Mouse (Mus musculus) forebrain, embryonic 15.5 days (tissue): ENCODE data around the gene Insrr. TPM values are rescaled to one million over a fixed set of nuclear protein-coding genes. Genes with fewer than 3 reads are reported as not detected.

Experiments used
- ATAC-seq: fragments of 200-750 bp; cut with Nextera tagmentation; replicated peaks from 2 replicates; pipeline ENCODE4 v1.8.0; 2017; ENCODE audit warnings: mild to moderate bottlenecking, moderate TSS enrichment, moderate library complexity
- H3K27ac ChIP-seq: fragments of 300-500 bp; sonication (generic); replicated peaks from 2 replicates; pipeline ENCODE4 v1.5.1; 2015; ENCODE audit warnings: mild to moderate bottlenecking, inconsistent platforms
- H3K27me3 ChIP-seq: fragments of 300-500 bp; sonication (generic); 2 replicates; pipeline ENCODE4 v1.6.1; 2015; ENCODE audit warnings: inconsistent platforms
- H3K36me3 ChIP-seq: fragments of 300-500 bp; sonication (generic); 2 replicates; pipeline ENCODE4 v1.6.1; 2015; ENCODE audit warnings: mild to moderate bottlenecking, inconsistent platforms
- H3K4me1 ChIP-seq: fragments of 300-500 bp; sonication (generic); 2 replicates; pipeline ENCODE4 v1.6.1; 2015; ENCODE audit warnings: inconsistent platforms
- H3K4me2 ChIP-seq: fragments of 300-500 bp; sonication (generic); replicated peaks from 2 replicates; pipeline ENCODE4 v1.6.1; 2015; ENCODE audit warnings: mild to moderate bottlenecking, inconsistent platforms
- H3K4me3 ChIP-seq: fragments of 300-500 bp; sonication (generic); 2 replicates; pipeline ENCODE4 v1.5.1; 2015; ENCODE audit warnings: mild to moderate bottlenecking, inconsistent platforms
- H3K9ac ChIP-seq: fragments of 300-500 bp; sonication (generic); replicated peaks from 2 replicates; pipeline ENCODE4 v1.6.1; 2015; ENCODE audit warnings: mild to moderate bottlenecking, inconsistent platforms
- H3K9me3 ChIP-seq: fragments of 300-500 bp; sonication (generic); 2 replicates; pipeline ENCODE4 v1.6.1; 2016; ENCODE audit warnings: inconsistent platforms
- WGBS: fragments of 180-500 bp; shearing (Covaris S2); methylation state at CpG from one replicate; pipeline ENCODE4 v1.1.7; 2015; ENCODE audit warnings: mixed read lengths; 5-methylcytosine and 5-hydroxymethylcytosine counted together
- polyA plus RNA-seq: library from polyadenylated mRNA; unstranded; fragments of >200 nt; fragmentation: Nextera tagmentation; extraction: Ambion mirVana; gene quantifications from 2 replicates; pipeline ENCODE4 v1.2.1, GENCODE M21; 2015

Insrr gene
- polyA plus RNA-seq, 1 experiment from 2014 or later, result 0.41 TPM

- 37% methylated on average over 10 of the region's 10 CpGs for WGBS
These were observed 32.2 kb upstream of the Insrr start for GRCm38 (mm10) chr3:87764506-87764905.

GRCm38 (mm10) chr3:87765091-87765490 lies 31.7 kb upstream of the Insrr start:
- WGBS, result 14% methylated on average over 10 of the region's 10 CpGs
- H3K9me3 ChIP-seq, result no peaks in the 10 kb centered on the region
- H3K36me3 ChIP-seq, result no peaks in the 10 kb centered on the region
- peaks cover 12% of the 10 kb centered on the region for H3K27me3 ChIP-seq
- no peak overlapping the region for H3K4me3 ChIP-seq
- no peak overlapping the region for H3K9ac ChIP-seq
- no peak overlapping the region for H3K4me2 ChIP-seq
- ATAC-seq, result no peak
- 0 out of 2 replicates have a peak overlapping the region, but pooled peaks have one; percentile 51 for H3K27ac ChIP-seq
- peaks cover 9% of the 10 kb centered on the region for H3K4me1 ChIP-seq

More at GRCm38 (mm10) chr3:87764506-87764905, 32.2 kb upstream of the Insrr start:
- H3K4me1 ChIP-seq, result peaks cover 9% of the 10 kb centered on the region
- H3K4me3 ChIP-seq, result no peak overlapping the region
- no peaks in the 10 kb centered on the region for H3K9me3 ChIP-seq
- no peak overlapping the region for H3K9ac ChIP-seq
- no peaks in the 10 kb centered on the region for H3K36me3 ChIP-seq
- no peak overlapping the region for H3K4me2 ChIP-seq
- ATAC-seq, result no peak
- peaks cover 8% of the 10 kb centered on the region for H3K27me3 ChIP-seq
- H3K27ac ChIP-seq, result peak overlapping the region; percentile 51; the same call in 1 of the 2 replicates

GRCm38 (mm10) chr3:87765631-87766283 lies 31.0 kb upstream of the Insrr start:
- Histone ChIP-seq H3K4me3 (no peak overlapping the region), H3K9ac (no peak overlapping the region), H3K36me3 (no peaks in the 10 kb centered on the region), H3K4me1 (peaks cover 9% of the 10 kb centered on the region), H3K27ac (no peak overlapping the region), H3K9me3 (no peaks in the 10 kb centered on the region), H3K27me3 (peaks cover 12% of the 10 kb centered on the region), H3K4me2 (no peak overlapping the region)
- ATAC-seq, result no peak
- 82% methylated on average over 5 of the region's 5 CpGs for WGBS

- no peak overlapping the region for H3K9ac ChIP-seq
- WGBS, result 73% methylated on average over 3 of the region's 3 CpGs
- no peak overlapping the region for H3K4me2 ChIP-seq
- no peaks in the 10 kb centered on the region for H3K9me3 ChIP-seq
- no peak overlapping the region for H3K4me3 ChIP-seq
- no peaks in the 10 kb centered on the region for H3K36me3 ChIP-seq
- peaks cover 9% of the 10 kb centered on the region for H3K4me1 ChIP-seq
- peaks cover 12% of the 10 kb centered on the region for H3K27me3 ChIP-seq
- H3K27ac ChIP-seq, result no peak overlapping the region
- no peak for ATAC-seq
These were observed 30.5 kb upstream of the Insrr start for GRCm38 (mm10) chr3:87766284-87766667.

- no peak overlapping the region for H3K9ac ChIP-seq
- H3K27ac ChIP-seq, result no peak overlapping the region
- peaks cover 9% of the 10 kb centered on the region for H3K4me1 ChIP-seq
- H3K9me3 ChIP-seq, result no peaks in the 10 kb centered on the region
- WGBS, result 79% methylated on average over 8 of the region's 8 CpGs
- peaks cover 12% of the 10 kb centered on the region for H3K27me3 ChIP-seq
- peak overlapping the region; percentile 35; the same call in 1 of the 2 replicates for H3K4me3 ChIP-seq
- no peak for ATAC-seq
- no peaks in the 10 kb centered on the region for H3K36me3 ChIP-seq
- no peak overlapping the region for H3K4me2 ChIP-seq
These were observed 29.0 kb upstream of the Insrr start for GRCm38 (mm10) chr3:87767764-87768163.

GRCm38 (mm10) chr3:87768431-87768830 lies 28.3 kb upstream of the Insrr start:
- WGBS, result 53% methylated on average over 6 of the region's 6 CpGs
- Histone ChIP-seq H3K9ac (no peak overlapping the region), H3K9me3 (no peaks in the 10 kb centered on the region), H3K36me3 (no peaks in the 10 kb centered on the region), H3K27ac (no peak overlapping the region), H3K4me1 (peaks cover 8% of the 10 kb centered on the region), H3K4me2 (peak overlapping the region; percentile 44), H3K4me3 (peak overlapping the region; percentile 35), H3K27me3 (peaks cover 12% of the 10 kb centered on the region)
- no peak for ATAC-seq

- no peaks in the 10 kb centered on the region for H3K36me3 ChIP-seq
- ATAC-seq, result 0 out of 2 replicates have a peak, but pooled peaks have one; percentile 26
- H3K4me3 ChIP-seq, result peak overlapping the region; percentile 35
- no peak overlapping the region for H3K27ac ChIP-seq
- peak overlapping the region; percentile 44 for H3K4me2 ChIP-seq
- WGBS, result 1% methylated on average over 37 of the region's 37 CpGs
- peaks cover 4% of the 10 kb centered on the region for H3K4me1 ChIP-seq
- H3K9ac ChIP-seq, result no peak overlapping the region
- peaks cover 12% of the 10 kb centered on the region for H3K27me3 ChIP-seq
- H3K9me3 ChIP-seq, result no peaks in the 10 kb centered on the region
These were observed 27.9 kb upstream of the Insrr start for GRCm38 (mm10) chr3:87768844-87769243.

GRCm38 (mm10) chr3:87769506-87769905 lies 27.2 kb upstream of the Insrr start:
- Histone ChIP-seq H3K4me1 (peaks cover 4% of the 10 kb centered on the region), H3K27me3 (peaks cover 12% of the 10 kb centered on the region), H3K4me2 (no peak overlapping the region), H3K9ac (no peak overlapping the region), H3K4me3 (no peak overlapping the region), H3K27ac (no peak overlapping the region), H3K9me3 (no peaks in the 10 kb centered on the region), H3K36me3 (no peaks in the 10 kb centered on the region)
- no peak for ATAC-seq
- 81% methylated on average over 8 of the region's 8 CpGs for WGBS

- Histone ChIP-seq H3K27ac (no peak overlapping the region), H3K4me2 (no peak overlapping the region), H3K4me1 (peaks cover 4% of the 10 kb centered on the region), H3K27me3 (peaks cover 12% of the 10 kb centered on the region), H3K36me3 (no peaks in the 10 kb centered on the region), H3K4me3 (no peak overlapping the region), H3K9me3 (no peaks in the 10 kb centered on the region), H3K9ac (no peak overlapping the region)
- 3% methylated on average over 4 of the region's 4 CpGs for WGBS
- no peak for ATAC-seq
These were observed 26.5 kb upstream of the Insrr start for GRCm38 (mm10) chr3:87770280-87770679.

GRCm38 (mm10) chr3:87771088-87771487 lies 25.7 kb upstream of the Insrr start:
- no peak overlapping the region for H3K4me3 ChIP-seq
- peaks cover 12% of the 10 kb centered on the region for H3K27me3 ChIP-seq
- 55% methylated on average over 6 of the region's 6 CpGs for WGBS
- no peaks in the 10 kb centered on the region for H3K36me3 ChIP-seq
- no peak overlapping the region for H3K9ac ChIP-seq
- H3K4me2 ChIP-seq, result no peak overlapping the region
- peaks cover 4% of the 10 kb centered on the region for H3K4me1 ChIP-seq
- no peaks in the 10 kb centered on the region for H3K9me3 ChIP-seq
- no peak overlapping the region for H3K27ac ChIP-seq
- ATAC-seq, result no peak

- no peaks in the 10 kb centered on the region for H3K36me3 ChIP-seq
- H3K9ac ChIP-seq, result no peak overlapping the region
- H3K27me3 ChIP-seq, result no peaks in the 10 kb centered on the region
- no peak for ATAC-seq
- H3K27ac ChIP-seq, result no peak overlapping the region
- 0 out of 2 replicates have a peak, but pooled peaks cover 3% of the 10 kb centered on the region for H3K4me1 ChIP-seq
- WGBS, result 61% methylated on average over 23 of the region's 23 CpGs
- H3K4me3 ChIP-seq, result no peak overlapping the region
- H3K4me2 ChIP-seq, result 0 out of 2 replicates have a peak overlapping the region, but pooled peaks have one; percentile 10
- no peaks in the 10 kb centered on the region for H3K9me3 ChIP-seq
These were observed 18.5 kb upstream of the Insrr start for GRCm38 (mm10) chr3:87778283-87778682.

GRCm38 (mm10) chr3:87779086-87779485 lies 17.7 kb upstream of the Insrr start:
- no peaks in the 10 kb centered on the region for H3K9me3 ChIP-seq
- H3K4me1 ChIP-seq, result 0 out of 2 replicates have a peak, but pooled peaks cover 3% of the 10 kb centered on the region
- no peak overlapping the region for H3K9ac ChIP-seq
- no peaks in the 10 kb centered on the region for H3K36me3 ChIP-seq
- WGBS, result 38% methylated on average over 2 of the region's 2 CpGs
- H3K4me3 ChIP-seq, result no peak overlapping the region
- H3K4me2 ChIP-seq, result no peak overlapping the region
- no peak overlapping the region for H3K27ac ChIP-seq
- no peaks in the 10 kb centered on the region for H3K27me3 ChIP-seq
- ATAC-seq, result no peak
